ENCODE assay signal across 9 mouse cellular contexts in the genomic region with DNA sequence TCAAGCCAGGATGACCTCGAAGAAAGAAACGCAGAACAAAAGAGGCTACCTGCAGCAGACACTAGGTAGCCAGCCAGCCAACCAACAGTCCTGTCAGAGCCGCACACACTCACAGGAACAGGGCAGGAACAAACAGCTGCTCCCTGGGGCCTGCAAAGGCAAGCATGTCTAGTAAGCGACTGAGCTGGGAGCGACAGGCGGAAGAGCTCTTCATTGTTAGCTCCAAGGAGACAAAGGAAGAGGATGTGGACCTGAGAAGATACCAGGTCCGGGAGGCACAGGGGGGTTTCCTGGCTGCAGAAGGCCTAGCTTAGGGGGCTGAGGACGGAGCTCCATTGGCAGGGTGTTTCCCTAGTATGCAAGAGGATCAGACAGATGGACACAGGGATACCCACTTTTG. TPM values are rescaled to one million over a fixed set of nuclear protein-coding genes. Genes with fewer than 3 reads are reported as not detected.
DNase-seq lines count a peak whose midpoint lies in the region; ATAC-seq lines count a peak whose summit lies in the region.
"Had no signal": no experiment of that assay in that cellular context is flagged by ENCODE, and none has a peak within 500 bp of the region (broad histone marks: within the 10 kb centered on the region; RNA-seq: fewer than 3 reads in every experiment).

No protein-coding gene starts in this region.

- intact Hi-C loops in heart, postnatal 10 days (cut with DNase I) = no loop called here
- intact Hi-C loops in left cerebral cortex, postnatal 4 days (cut with DNase I) = no loop called here

- 36% methylated on average over 8 of the region's 8 CpGs for WGBS in midbrain, embryonic 16.5 days

- no peaks in the 10 kb centered on the region for H3K9me3 ChIP-seq in midbrain, embryonic 16.5 days (replicated peaks; ENCODE audit: control insufficient read depth, low read length, poor library complexity, severe bottlenecking)

- DNase-seq in cerebellum, postnatal 25 days = peak; percentile 33 to 35
- DNase-seq in cerebellum, adult 11-12 months = no peak
- DNase-seq in heart, postnatal 10 days = peak; percentile 49 to 51
- peak; percentile 42 to 62 for DNase-seq in kidney, postnatal 4 days
- no peak for DNase-seq in left cerebral cortex, postnatal 4 days
- DNase-seq in gastrocnemius, adult 8-10 months (ENCODE audit: low spot score in 2 of 2) = no peak
- DNase-seq in spleen, postnatal 36 days (ENCODE audit: low spot score in 2 of 2) = no peak

- H3K36me3 ChIP-seq in midbrain, embryonic 16.5 days (ENCODE audit: control insufficient read depth, insufficient read depth, low read length) = no peaks in the 10 kb centered on the region

- no peaks in the 10 kb centered on the region for H3K27me3 ChIP-seq in midbrain, embryonic 16.5 days (ENCODE audit: control insufficient read depth, insufficient read depth, low read depth, low read length)

- no peak for ATAC-seq in midbrain, embryonic 16.5 days

- H3K4me2 ChIP-seq in midbrain, embryonic 16.5 days (ENCODE audit: low read length) = no peak overlapping the region

- peak overlapping the region; percentile 56; the same call in 1 of the 2 replicates for H3K27ac ChIP-seq in midbrain, embryonic 16.5 days (ENCODE audit: low read length)

- no peak overlapping the region for H3K4me3 ChIP-seq in midbrain, embryonic 16.5 days (ENCODE audit: low read depth, low read length)

- H3K9ac ChIP-seq in midbrain, embryonic 16.5 days (ENCODE audit: low read depth, low read length) = no peak overlapping the region

- H3K4me1 ChIP-seq in midbrain, embryonic 16.5 days (ENCODE audit: control insufficient read depth, insufficient read depth, low read length) = no peaks in the 10 kb centered on the region

RNA-seq across cellular contexts. Expression of gene Tspan15, which starts 13.9 kb away (rescaled TPM):
- 10 to 100 TPM; 12.4 to 13.7 TPM for total RNA-seq in heart, postnatal 10 days (2021)
- 19.4 and 23.2 TPM in 2 replicates for polyA plus RNA-seq in midbrain, embryonic 16.5 days (2015; fragmentation: Nextera tagmentation; extraction: Ambion mirVana)
- total RNA-seq in left cerebral cortex, postnatal 4 days (2021) = 1 to 10 TPM; 5.1 to 6.0 TPM
- total RNA-seq in gastrocnemius, adult 8-10 months (2022) = 1 to 10 TPM; 4.6 to 7.3 (median 5.1) TPM

RNA-seq across cellular contexts. Expression of gene Tacr2, which starts 35.0 kb away (rescaled TPM):
- total RNA-seq in heart, postnatal 10 days (2021) = not detected
- not detected in 2 replicates for polyA plus RNA-seq in midbrain, embryonic 16.5 days (2015; fragmentation: Nextera tagmentation; extraction: Ambion mirVana)
- not detected for total RNA-seq in left cerebral cortex, postnatal 4 days (2021)
- total RNA-seq in gastrocnemius, adult 8-10 months (2022) = not detected
- total RNA-seq: neutrophil, adult 5-6 weeks had no signal

Comparison
In these comparisons a context has a peak if more than half of its experiments do, and no peak if none do; other contexts are left out.
1. DNase-seq: peak in cerebellum, postnatal 25 days (2 of 2), heart, postnatal 10 days (2 of 2) and kidney, postnatal 4 days (2 of 2); none in cerebellum, adult 11-12 months (single experiment), left cerebral cortex, postnatal 4 days (single experiment), gastrocnemius, adult 8-10 months (0 of 2) and spleen, postnatal 36 days (0 of 2).